Mouse (Mus musculus): ENCODE measurements at regions not wholly inside any gene's neighbourhood (a gene's known extent, or its start where the extent isn't known, plus 50 kb on each side); places are given as distances from the start of the nearest gene placed in this dataset.

- no peak for ATAC-seq (replicated peaks; ENCODE audit: low FRiP score, poor library complexity, severe bottlenecking)
Measured at GRCm38 (mm10) chr12:99039497-99040322, 119.3 kb downstream of the Ttc8 start.

GRCm38 (mm10) chr12:99041606-99042005 is 121.2 kb downstream of the Ttc8 start:
- ATAC-seq (replicated peaks; ENCODE audit: low FRiP score, poor library complexity, severe bottlenecking): no peak

- no peak for ATAC-seq (replicated peaks; ENCODE audit: low FRiP score, poor library complexity, severe bottlenecking)
Measured at GRCm38 (mm10) chr12:99042918-99043862, 122.8 kb downstream of the Ttc8 start.

GRCm38 (mm10) chr12:99044477-99044876 is 124.1 kb downstream of the Ttc8 start:
- no peak for ATAC-seq (replicated peaks; ENCODE audit: low FRiP score, poor library complexity, severe bottlenecking)

GRCm38 (mm10) chr12:99050426-99050825 is 130.1 kb downstream of the Ttc8 start:
- ATAC-seq (replicated peaks; ENCODE audit: low FRiP score, poor library complexity, severe bottlenecking): no peak

- ATAC-seq (replicated peaks; ENCODE audit: low FRiP score, poor library complexity, severe bottlenecking): no peak
Measured at GRCm38 (mm10) chr12:99052599-99052998, 132.2 kb downstream of the Ttc8 start.

- no peak for ATAC-seq (replicated peaks; ENCODE audit: low FRiP score, poor library complexity, severe bottlenecking)
Measured at GRCm38 (mm10) chr12:99057521-99057920, 137.1 kb downstream of the Ttc8 start.

GRCm38 (mm10) chr12:99058916-99059315 is 138.5 kb downstream of the Ttc8 start:
- ATAC-seq (replicated peaks; ENCODE audit: low FRiP score, poor library complexity, severe bottlenecking): no peak

GRCm38 (mm10) chr12:99059491-99059890 is 139.1 kb downstream of the Ttc8 start:
- ATAC-seq (replicated peaks; ENCODE audit: low FRiP score, poor library complexity, severe bottlenecking): no peak

GRCm38 (mm10) chr12:99060702-99061101 is 140.3 kb downstream of the Ttc8 start:
- no peak for ATAC-seq (replicated peaks; ENCODE audit: low FRiP score, poor library complexity, severe bottlenecking)

GRCm38 (mm10) chr12:99063441-99063840 is 143.1 kb downstream of the Ttc8 start:
- no peak for ATAC-seq (replicated peaks; ENCODE audit: low FRiP score, poor library complexity, severe bottlenecking)

- ATAC-seq (replicated peaks; ENCODE audit: low FRiP score, poor library complexity, severe bottlenecking): no peak
Measured at GRCm38 (mm10) chr12:99063885-99064284, 143.5 kb downstream of the Ttc8 start.

GRCm38 (mm10) chr12:99067962-99068361 is 147.6 kb downstream of the Ttc8 start:
- no peak for ATAC-seq (replicated peaks; ENCODE audit: low FRiP score, poor library complexity, severe bottlenecking)

GRCm38 (mm10) chr12:99073766-99074165 is 153.4 kb downstream of the Ttc8 start:
- ATAC-seq (replicated peaks; ENCODE audit: low FRiP score, poor library complexity, severe bottlenecking): no peak

- ATAC-seq (replicated peaks; ENCODE audit: low FRiP score, poor library complexity, severe bottlenecking): no peak
Measured at GRCm38 (mm10) chr12:99077366-99077765, 157.0 kb downstream of the Ttc8 start.

- ATAC-seq (replicated peaks; ENCODE audit: low FRiP score, poor library complexity, severe bottlenecking): no peak
Measured at GRCm38 (mm10) chr12:99079873-99080272, 159.5 kb downstream of the Ttc8 start.

GRCm38 (mm10) chr12:99083616-99084015 is 163.2 kb downstream of the Ttc8 start:
- ATAC-seq (replicated peaks; ENCODE audit: low FRiP score, poor library complexity, severe bottlenecking): no peak

- peak; percentile 81 for ATAC-seq (replicated peaks; ENCODE audit: low FRiP score, poor library complexity, severe bottlenecking)
Measured at GRCm38 (mm10) chr12:99084144-99084543, 163.8 kb downstream of the Ttc8 start.

- ATAC-seq (replicated peaks; ENCODE audit: low FRiP score, poor library complexity, severe bottlenecking): no peak
Measured at GRCm38 (mm10) chr12:99087286-99087685, 166.9 kb downstream of the Ttc8 start.

- no peak for ATAC-seq (replicated peaks; ENCODE audit: low FRiP score, poor library complexity, severe bottlenecking)
Measured at GRCm38 (mm10) chr12:99091770-99092169, 171.4 kb downstream of the Ttc8 start.

- no peak for ATAC-seq (replicated peaks; ENCODE audit: low FRiP score, poor library complexity, severe bottlenecking)
Measured at GRCm38 (mm10) chr12:99093151-99093550, 172.8 kb downstream of the Ttc8 start.
